Mouse (Mus musculus): Measurements from ENCODE around the gene Sfxn5.

DNA sequence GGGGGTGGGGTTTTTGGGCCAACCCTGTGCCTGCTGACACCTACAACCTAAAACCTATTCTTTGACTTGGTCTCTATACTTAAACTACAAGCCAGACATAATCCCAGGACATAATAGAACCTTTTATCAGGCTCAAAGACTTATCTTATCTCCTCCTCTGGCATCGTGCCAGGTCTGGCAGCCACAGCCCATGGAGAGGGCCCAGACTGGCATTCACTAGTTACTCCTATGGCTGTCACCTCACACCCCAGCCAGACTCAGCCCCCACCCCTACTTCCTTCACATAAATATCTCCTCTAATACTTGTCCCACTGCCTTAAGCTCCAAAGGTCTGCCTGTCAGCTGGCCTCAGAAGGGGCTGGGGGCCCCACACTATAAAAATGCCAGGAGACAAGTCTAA is 33.2 kb upstream of the Sfxn5 start:
- no peak for TF ChIP-seq CTCF (IDR thresholded peaks at IDR 0.05; ENCODE audit: borderline replicate concordance, control insufficient read depth, extremely low read depth, insufficient read depth, low read length, poor library complexity)
- TF ChIP-seq POLR2A (IDR thresholded peaks at IDR 0.05; ENCODE audit: control insufficient read depth, extremely low read depth, insufficient read depth, low read length, poor library complexity): no peak

Data from thymus, adult 2 months (tissue).